Mouse (Mus musculus) liver, adult (tissue): ENCODE measurements around the gene Csnk1g1.

ENCODE experiments used
- GATA4 ChIP-seq: IDR thresholded peaks from 2 replicates; pipeline ENCODE4 v1.6.1; 2014; ENCODE audit warnings: mild to moderate bottlenecking, low read length; ENCODE audit not compliant: insufficient replicate concordance

The Csnk1g1 gene

DNA sequence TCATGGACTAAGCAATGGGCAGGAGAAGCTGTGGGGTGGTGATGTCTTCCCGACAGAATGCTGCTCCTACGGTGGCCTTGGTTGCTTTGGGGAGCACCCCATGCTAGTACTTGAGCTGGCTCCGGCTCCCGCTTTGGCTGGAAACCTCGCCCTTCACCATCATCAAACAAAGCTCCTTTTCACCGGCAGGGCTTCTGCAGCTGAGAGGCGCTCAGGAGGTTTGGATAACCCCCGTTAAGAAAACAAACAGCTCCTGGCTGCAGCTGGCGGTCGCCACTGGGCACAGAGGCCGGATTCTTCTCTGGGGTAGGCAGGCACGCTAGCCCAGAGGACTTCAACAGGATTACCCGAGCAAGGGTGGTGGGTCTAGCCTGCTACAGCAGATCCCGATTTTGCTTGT lies 169.8 kb downstream of the Csnk1g1 start:
- TF ChIP-seq GATA4: no peak

DNA sequence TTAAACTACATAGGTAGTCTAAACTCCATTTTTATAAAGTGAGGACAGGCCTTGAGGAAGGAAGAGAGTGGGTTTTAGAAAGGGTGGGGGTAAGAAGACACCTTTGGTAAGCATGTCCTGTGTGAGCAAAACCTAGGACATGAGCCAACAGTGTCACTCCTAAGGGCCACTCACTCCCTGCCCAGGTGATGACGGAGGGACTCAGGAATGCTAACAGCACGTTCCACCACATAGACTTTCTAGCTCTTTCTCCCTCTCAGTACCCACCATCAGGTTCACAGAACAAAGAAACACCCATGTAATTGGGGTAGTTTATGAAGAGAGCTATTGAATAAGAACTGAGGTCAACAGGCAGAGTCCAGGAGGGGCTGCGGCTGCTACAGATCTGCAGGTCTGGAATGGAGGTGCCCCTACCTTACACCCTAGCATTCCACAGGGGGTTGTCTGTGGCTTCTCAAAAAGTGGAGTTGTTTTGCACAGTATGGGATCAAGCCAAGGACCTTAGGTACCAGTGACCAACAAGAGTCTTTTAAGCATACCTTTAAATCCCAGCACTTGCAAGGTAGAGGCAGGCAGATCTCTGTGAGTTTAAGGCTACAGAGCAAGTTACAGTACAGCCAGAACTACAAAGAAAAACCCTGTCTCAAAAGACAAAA lies 172.2 kb downstream of the Csnk1g1 start:
- TF ChIP-seq GATA4: no peak

DNA sequence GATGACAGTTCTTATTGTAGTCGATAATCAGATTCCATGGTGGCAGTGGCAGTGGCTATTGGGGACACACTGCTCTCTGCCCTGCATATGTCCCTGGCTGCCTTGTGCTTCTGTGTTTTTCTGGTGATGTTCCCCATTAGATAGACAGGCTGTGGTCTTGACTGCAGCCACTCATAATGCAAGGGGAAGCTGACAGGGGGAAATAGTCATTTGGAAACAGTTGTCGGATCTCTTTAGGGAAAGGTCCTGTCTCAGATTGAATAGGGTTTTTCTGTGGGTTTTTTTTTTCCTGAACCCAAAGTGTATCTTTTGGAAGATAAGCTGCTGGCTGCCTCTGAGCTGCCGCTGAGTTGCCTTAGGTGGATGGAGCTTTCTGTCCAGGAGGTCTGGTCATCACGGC lies 173.3 kb downstream of the Csnk1g1 start:
- TF ChIP-seq GATA4: no peak

DNA sequence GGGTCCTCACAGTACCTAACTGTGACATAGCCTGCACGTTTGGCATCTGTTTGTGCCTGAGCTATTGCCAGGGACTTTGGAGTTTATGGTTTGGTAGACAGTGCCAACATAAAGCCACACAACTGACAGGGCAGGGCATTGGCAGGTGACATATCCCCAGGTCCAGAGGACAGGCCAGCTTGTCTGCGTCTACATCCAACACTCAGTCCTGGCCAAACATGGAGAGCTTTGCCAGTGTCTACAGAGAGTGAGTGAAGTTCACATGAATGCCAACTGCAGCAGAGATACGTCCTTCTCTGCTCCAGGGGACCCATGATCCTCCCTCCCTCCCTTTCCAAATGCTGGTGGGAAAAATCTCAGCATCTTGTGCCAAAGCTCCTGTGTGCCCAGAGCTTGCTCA lies 175.4 kb downstream of the Csnk1g1 start:
- no peak for TF ChIP-seq GATA4

DNA sequence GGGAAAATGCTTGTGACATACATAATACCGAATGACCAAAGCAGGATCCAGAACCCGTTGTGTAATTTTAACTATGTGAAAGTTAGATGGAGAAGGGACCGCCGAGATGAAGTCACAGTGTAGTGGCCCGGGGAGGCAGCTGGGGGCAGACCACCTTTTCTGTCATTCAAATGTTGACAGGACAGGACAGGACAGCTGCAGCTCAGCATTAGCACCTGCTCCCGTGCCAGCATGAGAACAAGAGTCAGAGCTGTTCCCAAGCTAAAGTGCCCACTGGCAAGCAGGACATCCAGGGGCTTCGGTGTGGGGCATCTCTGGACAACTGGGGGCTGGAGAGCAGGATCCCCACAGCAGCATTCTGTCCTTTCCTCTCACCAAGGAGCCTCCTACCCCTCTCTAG lies 178.3 kb downstream of the Csnk1g1 start:
- no peak for TF ChIP-seq GATA4

DNA sequence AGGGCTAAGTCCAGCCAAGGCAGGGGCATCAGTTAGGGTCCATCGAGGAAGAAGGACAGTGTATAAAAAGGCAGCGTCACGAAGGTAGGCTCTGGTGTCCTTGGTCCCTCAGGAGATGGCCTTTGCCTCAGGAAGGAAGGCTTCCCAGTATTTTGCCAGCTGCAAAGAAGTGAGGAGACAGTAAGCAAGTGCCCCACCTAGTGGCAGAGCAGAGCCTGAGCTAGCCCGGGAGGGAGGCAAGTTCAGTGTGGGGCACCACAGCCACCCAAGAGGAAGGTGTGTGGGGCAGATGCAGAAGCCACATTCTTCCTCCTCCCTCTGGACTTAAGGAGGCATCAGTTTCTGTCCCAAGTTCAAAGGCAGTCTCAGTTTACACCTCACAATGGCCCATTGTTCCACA lies 179.7 kb downstream of the Csnk1g1 start:
- no peak for TF ChIP-seq GATA4

DNA sequence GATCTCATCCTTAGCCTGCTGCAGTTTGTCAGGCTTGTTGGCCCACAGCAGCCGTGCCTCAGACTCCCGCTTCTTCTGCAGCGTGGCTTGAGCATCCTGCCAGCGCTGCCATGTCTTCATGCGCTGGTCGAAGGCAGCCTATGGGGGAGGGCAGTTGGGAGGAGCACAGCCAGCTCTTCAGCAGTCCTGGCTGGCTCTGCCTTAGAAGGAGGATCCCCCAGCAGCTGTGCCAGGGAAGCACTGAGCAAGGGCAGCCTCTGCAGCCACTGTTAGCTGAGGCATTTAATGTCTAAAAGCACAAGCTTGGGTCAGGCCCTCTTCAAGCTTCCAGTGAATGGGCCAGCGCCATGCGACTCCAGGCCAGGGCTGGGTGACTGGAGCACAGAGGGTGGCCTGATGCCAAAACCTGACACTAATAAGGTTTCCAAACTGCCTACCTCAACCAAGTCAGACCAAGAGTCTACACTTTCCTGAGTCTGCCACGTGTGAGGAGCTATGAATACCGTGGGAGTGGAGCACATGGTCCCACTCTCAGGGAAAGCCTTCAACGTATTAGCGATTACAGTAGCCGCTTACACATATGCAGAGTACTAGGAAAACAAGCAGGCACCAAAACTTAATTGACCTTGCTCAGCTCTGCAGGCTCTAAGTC lies 182.0 kb downstream of the Csnk1g1 start:
- TF ChIP-seq GATA4: no peak

DNA sequence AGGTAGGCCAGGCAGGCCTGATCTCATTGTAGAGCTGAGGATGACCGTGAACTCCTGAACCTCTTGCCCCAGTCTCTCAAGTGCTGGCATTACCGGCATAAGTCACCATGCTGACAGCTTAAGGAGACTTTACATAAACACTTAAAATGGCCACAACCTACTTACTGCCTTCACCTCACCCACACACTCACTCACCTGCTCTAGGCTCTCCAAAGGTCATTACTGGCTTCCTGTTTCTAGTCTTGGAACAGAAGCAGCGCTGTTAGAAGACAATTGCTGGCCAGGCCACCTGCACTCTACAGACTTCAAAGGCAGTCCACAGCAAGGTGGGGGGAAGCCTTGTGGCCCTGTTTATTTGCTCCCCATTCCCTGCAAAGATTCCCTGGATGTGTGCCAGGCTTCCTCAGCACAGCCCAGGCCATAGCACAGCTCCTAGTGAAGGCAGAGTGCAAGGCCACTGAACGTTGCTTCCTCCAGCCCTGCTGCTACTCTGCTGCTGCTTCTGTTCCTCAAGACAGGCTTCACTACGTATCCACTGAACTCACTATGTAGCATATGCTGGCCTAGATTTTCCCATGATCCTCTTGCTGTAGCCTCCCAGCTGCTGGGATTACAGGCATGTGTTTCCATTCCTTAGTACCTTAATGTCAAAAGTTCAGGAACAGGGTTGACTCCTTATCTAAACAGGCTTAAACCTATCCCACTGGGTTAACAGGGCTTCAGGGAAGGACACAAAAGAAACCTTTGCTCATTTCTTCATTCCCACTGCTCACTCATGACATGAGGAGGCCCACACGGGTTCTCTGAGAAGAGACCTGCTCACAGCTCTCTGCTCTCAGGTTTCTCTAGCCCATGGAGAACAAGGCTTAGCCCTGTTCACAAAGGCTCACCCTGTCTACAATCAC lies 182.9 kb downstream of the Csnk1g1 start:
- no peak for TF ChIP-seq GATA4

DNA sequence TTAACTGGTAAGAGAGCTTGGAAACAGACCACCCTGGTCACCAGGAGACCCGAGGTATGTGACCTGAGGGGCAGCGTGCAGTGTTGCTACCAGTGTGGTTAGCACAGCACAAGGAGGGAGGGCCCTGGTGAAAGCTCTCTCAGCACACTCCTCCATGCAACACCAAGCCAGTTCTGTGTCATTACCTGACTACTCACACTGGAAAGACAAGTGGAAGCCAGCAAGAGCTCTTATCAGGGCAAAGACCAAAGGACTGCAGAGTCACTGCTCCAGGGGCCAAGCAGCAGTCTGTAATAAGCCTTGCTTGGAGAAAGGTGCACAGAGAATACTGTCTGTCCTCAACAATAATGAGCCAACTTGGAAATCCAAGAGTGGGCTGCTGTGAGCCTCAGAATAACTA lies 183.9 kb downstream of the Csnk1g1 start:
- TF ChIP-seq GATA4: no peak
